Mouse (Mus musculus) midbrain, postnatal 0 days (tissue): Measurements from ENCODE around the gene Dhcr24. TPM values are rescaled to one million over a fixed set of nuclear protein-coding genes. Genes with fewer than 3 reads are reported as not detected.

Source experiments
- ATAC-seq: fragments of 200-750 bp; cut with Nextera tagmentation; 2 replicates; pipeline ENCODE4 v1.8.0; 2017; ENCODE audit warnings: moderate number of reproducible peaks, mild to moderate bottlenecking, moderate TSS enrichment, moderate library complexity; ENCODE audit not compliant: low FRiP score
- DNase-seq: peaks from one replicate; pipeline ENCODE4 v3.0.0-alpha.2; 2015; ENCODE audit warnings: low spot score
- H3K27ac ChIP-seq: fragments of 300-500 bp; sonication (generic); 2 replicates; pipeline ENCODE4 v1.5.1; 2014; ENCODE audit warnings: low read depth, mild to moderate bottlenecking, low read length, mixed read lengths
- H3K27me3 ChIP-seq: fragments of 300-500 bp; sonication (generic); 2 replicates; pipeline ENCODE4 v1.6.1; 2014; ENCODE audit warnings: low read length, control low read depth, mixed read lengths; ENCODE audit not compliant: insufficient read depth
- H3K36me3 ChIP-seq: fragments of 300-500 bp; sonication (generic); 2 replicates; pipeline ENCODE4 v1.6.1; 2014; ENCODE audit warnings: low read length, control low read depth, mixed read lengths; ENCODE audit not compliant: insufficient read depth
- H3K4me1 ChIP-seq: fragments of 300-500 bp; sonication (generic); 2 replicates; pipeline ENCODE4 v1.6.1; 2014; ENCODE audit warnings: mild to moderate bottlenecking, control low read depth, antibody characterized with exemption, low read length, mixed read lengths; ENCODE audit not compliant: insufficient read depth
- H3K4me2 ChIP-seq: fragments of 300-500 bp; sonication (generic); 2 replicates; pipeline ENCODE4 v1.6.1; 2014; ENCODE audit warnings: low read depth, mild to moderate bottlenecking, low read length, mixed read lengths; ENCODE audit not compliant: poor library complexity, severe bottlenecking
- H3K4me3 ChIP-seq: fragments of 300-500 bp; sonication (generic); 2 replicates; pipeline ENCODE4 v1.5.1; 2014; ENCODE audit warnings: low read depth, mild to moderate bottlenecking, low read length, moderate library complexity
- H3K9ac ChIP-seq: fragments of 300-500 bp; sonication (generic); replicated peaks from 2 replicates; pipeline ENCODE4 v1.6.1; 2014; ENCODE audit warnings: mild to moderate bottlenecking, low read length, moderate library complexity, mixed read lengths; ENCODE audit not compliant: poor library complexity, severe bottlenecking
- H3K9me3 ChIP-seq: fragments of 300-500 bp; sonication (generic); 2 replicates; pipeline ENCODE4 v1.6.1; 2016; ENCODE audit warnings: low read length, control low read depth
- CTCF ChIP-seq: IDR thresholded peaks from 2 replicates; pipeline ENCODE4 v1.5.1; 2016; ENCODE audit warnings: antibody characterized with exemption, mild to moderate bottlenecking
- WGBS: fragments of 180-500 bp; shearing (Covaris S2); extraction: QIAGEN DNeasy Blood & Tissue Kit; methylation state at CpG from one replicate; pipeline ENCODE4 v1.1.7; 2014; 5-methylcytosine and 5-hydroxymethylcytosine counted together
- polyA plus RNA-seq: library from polyadenylated mRNA; unstranded; fragments of >200 nt; fragmentation: Nextera tagmentation; extraction: Ambion mirVana; gene quantifications from 2 replicates; pipeline ENCODE4 v1.2.1, GENCODE M21; 2015
- total RNA-seq: library from RNA; depleted of rRNA; stranded (reverse); fragments of >200 nt; gene quantifications from 2 replicates; pipeline ENCODE4 v1.2.3, GENCODE M21; 2014

Gene Dhcr24
- total and polyA plus RNA-seq, 2 experiments from 2014 or later, result 8.1 to 139 TPM

- no peak overlapping the region for H3K9ac ChIP-seq
- H3K4me2 ChIP-seq, result peak overlapping the region; percentile 10; the same call in 1 of the 2 replicates
- H3K27me3 ChIP-seq, result no peaks in the 10 kb centered on the region
- peak; percentile 31; the same call in 1 of the 2 replicates for TF ChIP-seq CTCF
- WGBS, result 44% methylated on average over 18 of the region's 18 CpGs
- ATAC-seq, result peak; percentile 85
- no peaks in the 10 kb centered on the region for H3K4me1 ChIP-seq
- H3K27ac ChIP-seq, result no peak overlapping the region
- no peaks in the 10 kb centered on the region for H3K36me3 ChIP-seq
- DNase-seq, result peak; percentile 69
- H3K4me3 ChIP-seq, result no peak overlapping the region
- no peaks in the 10 kb centered on the region for H3K9me3 ChIP-seq
Measured at GRCm38 (mm10) chr4:106606639-106607554, 46.1 kb downstream of the Dhcr24 start.

GRCm38 (mm10) chr4:106607905-106608304 lies 47.1 kb downstream of the Dhcr24 start:
- Histone ChIP-seq H3K27me3 (0 out of 2 replicates have a peak, but pooled peaks cover 7% of the 10 kb centered on the region), H3K4me3 (no peak overlapping the region), H3K9me3 (no peaks in the 10 kb centered on the region), H3K4me1 (no peaks in the 10 kb centered on the region), H3K4me2 (no peak overlapping the region), H3K9ac (no peak overlapping the region), H3K36me3 (no peaks in the 10 kb centered on the region), H3K27ac (no peak overlapping the region)
- 79% methylated on average over 1 of the region's 1 CpGs for WGBS
- no peak for TF ChIP-seq CTCF
- ATAC-seq, result no peak
- no peak for DNase-seq

- H3K4me2 ChIP-seq, result no peak overlapping the region
- no peak for TF ChIP-seq CTCF
- no peak overlapping the region for H3K27ac ChIP-seq
- ATAC-seq, result no peak
- DNase-seq, result no peak
- peaks cover 6% of the 10 kb centered on the region; the same call in 1 of the 2 replicates for H3K4me1 ChIP-seq
- H3K9ac ChIP-seq, result no peak overlapping the region
- no peaks in the 10 kb centered on the region for H3K36me3 ChIP-seq
- H3K9me3 ChIP-seq, result no peaks in the 10 kb centered on the region
- no peak overlapping the region for H3K4me3 ChIP-seq
- 0 out of 2 replicates have a peak, but pooled peaks cover 7% of the 10 kb centered on the region for H3K27me3 ChIP-seq
- WGBS, result 80% methylated on average over 8 of the region's 8 CpGs
Measured at GRCm38 (mm10) chr4:106613105-106613504, 52.3 kb downstream of the Dhcr24 start.

- H3K4me2 ChIP-seq, result no peak overlapping the region
- H3K27me3 ChIP-seq, result 0 out of 2 replicates have a peak, but pooled peaks cover 7% of the 10 kb centered on the region
- no peak overlapping the region for H3K9ac ChIP-seq
- no peaks in the 10 kb centered on the region for H3K9me3 ChIP-seq
- no peak overlapping the region for H3K4me3 ChIP-seq
- TF ChIP-seq CTCF, result no peak
- H3K4me1 ChIP-seq, result peaks cover 6% of the 10 kb centered on the region; the same call in 1 of the 2 replicates
- no peak for DNase-seq
- ATAC-seq, result no peak
- no peak overlapping the region for H3K27ac ChIP-seq
- 80% methylated on average over 3 of the region's 3 CpGs for WGBS
- H3K36me3 ChIP-seq, result no peaks in the 10 kb centered on the region
Measured at GRCm38 (mm10) chr4:106613560-106613959, 52.7 kb downstream of the Dhcr24 start.

GRCm38 (mm10) chr4:106614180-106614797 lies 53.5 kb downstream of the Dhcr24 start:
- DNase-seq, result peak; percentile 87
- Histone ChIP-seq H3K36me3 (no peaks in the 10 kb centered on the region), H3K4me1 (peaks cover 6% of the 10 kb centered on the region; the same call in 1 of the 2 replicates), H3K27ac (no peak overlapping the region), H3K4me2 (no peak overlapping the region), H3K9ac (no peak overlapping the region), H3K27me3 (0 out of 2 replicates have a peak, but pooled peaks cover 7% of the 10 kb centered on the region), H3K9me3 (no peaks in the 10 kb centered on the region), H3K4me3 (no peak overlapping the region)
- TF ChIP-seq CTCF, result peak; percentile 99
- WGBS, result 38% methylated on average over 7 of the region's 7 CpGs
- ATAC-seq, result peak; percentile 73
